Mouse (Mus musculus): ENCODE measurements around the gene Smcp.

DNA sequence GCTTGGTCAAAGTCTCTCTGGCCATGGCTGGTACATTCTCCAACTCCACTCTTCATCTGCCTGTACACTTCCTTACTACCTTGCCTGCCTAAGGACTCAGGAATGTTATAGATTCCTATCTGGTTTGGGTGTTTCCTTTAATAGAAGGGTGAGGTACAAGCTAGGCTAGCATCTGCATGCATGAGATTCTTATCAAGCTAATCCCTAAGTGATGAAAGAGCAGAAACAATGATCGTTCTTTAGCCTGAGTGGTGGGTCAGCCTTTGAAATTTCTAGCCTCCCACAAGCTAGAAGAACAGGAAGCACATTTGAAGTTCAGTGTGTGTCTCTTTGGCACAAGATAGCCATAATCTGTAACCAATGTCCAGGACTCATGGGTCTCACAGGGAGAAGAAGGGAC lies 21.0 kb upstream of the Smcp start:
- no peak for TF ChIP-seq POLR2A (IDR thresholded peaks at IDR 0.05; ENCODE audit: insufficient read depth, low read depth, low read length)
- no peak for TF ChIP-seq CTCF (IDR thresholded peaks at IDR 0.05)
